Mouse (Mus musculus) intestine, embryonic 15.5 days (tissue): ENCODE data around the gene Wasf3. TPM values are rescaled to one million over a fixed set of nuclear protein-coding genes. Genes with fewer than 3 reads are reported as not detected.
A peak's percentile ranks its signal among the peaks of the same experiment; 100 is the strongest.

ENCODE experiments used
- ATAC-seq: fragments of 200-750 bp; cut with Nextera tagmentation; 2 replicates; pipeline ENCODE4 v1.8.0; 2017; ENCODE audit warnings: moderate TSS enrichment, moderate library complexity
- H3K27ac ChIP-seq: fragments of 300-500 bp; sonication (generic); 2 replicates; pipeline ENCODE4 v1.5.1; 2015; ENCODE audit warnings: mild to moderate bottlenecking, inconsistent platforms
- H3K27me3 ChIP-seq: fragments of 300-500 bp; sonication (generic); replicated peaks from 2 replicates; pipeline ENCODE4 v1.6.1; 2015; ENCODE audit warnings: inconsistent platforms
- H3K36me3 ChIP-seq: fragments of 300-500 bp; sonication (generic); 2 replicates; pipeline ENCODE4 v1.6.1; 2015; ENCODE audit warnings: inconsistent platforms
- H3K4me1 ChIP-seq: fragments of 300-500 bp; sonication (generic); replicated peaks from 2 replicates; pipeline ENCODE4 v1.6.1; 2015; ENCODE audit warnings: inconsistent platforms
- H3K4me2 ChIP-seq: fragments of 300-500 bp; sonication (generic); replicated peaks from 2 replicates; pipeline ENCODE4 v1.6.1; 2015; ENCODE audit warnings: mild to moderate bottlenecking, inconsistent platforms
- H3K4me3 ChIP-seq: fragments of 300-500 bp; sonication (generic); replicated peaks from 2 replicates; pipeline ENCODE4 v1.5.1; 2015; ENCODE audit warnings: inconsistent platforms
- H3K9ac ChIP-seq: fragments of 300-500 bp; sonication (generic); 2 replicates; pipeline ENCODE4 v1.6.1; 2015; ENCODE audit warnings: inconsistent platforms
- H3K9me3 ChIP-seq: fragments of 300-500 bp; sonication (generic); 2 replicates; pipeline ENCODE4 v1.6.1; 2016; ENCODE audit warnings: inconsistent platforms
- WGBS: fragments of 180-500 bp; shearing (Covaris S2); methylation state at CpG from one replicate; pipeline ENCODE4 v1.1.7; 2015; 5-methylcytosine and 5-hydroxymethylcytosine counted together
- polyA plus RNA-seq: library from polyadenylated mRNA; unstranded; fragments of >200 nt; fragmentation: Nextera tagmentation; extraction: Ambion mirVana; gene quantifications from 2 replicates; pipeline ENCODE4 v1.2.1, GENCODE M21; 2015

Wasf3 gene
- polyA plus RNA-seq, result 1.7 and 1.9 TPM in 2 replicates

- WGBS, result under 1% methylated on average over 60 of the region's 66 CpGs
- H3K36me3 ChIP-seq, result no peaks in the 10 kb centered on the region
- H3K27me3 ChIP-seq, result peaks cover 7% of the 10 kb centered on the region; the same call in 1 of the 2 replicates
- ATAC-seq, result peak; percentile 97
- peak within 1 kb of the TSS; percentile 90 for H3K4me2 ChIP-seq
- H3K4me1 ChIP-seq, result no peaks in the 10 kb centered on the region
- peak within 1 kb of the TSS; percentile 58 for H3K9ac ChIP-seq
- peak within 1 kb of the TSS; percentile 64 for H3K4me3 ChIP-seq
- no peaks in the 10 kb centered on the region for H3K9me3 ChIP-seq
- H3K27ac ChIP-seq, result no peak within 1 kb of the TSS
Measured at GRCm38 (mm10) chr5:146384935-146385591, at the start of gene Wasf3. Gene Wasf3, plus strand, starts transcription at chr5:146384985.

- Histone ChIP-seq H3K9ac (no peak overlapping the region), H3K27me3 (no peaks in the 10 kb centered on the region), H3K4me2 (no peak overlapping the region), H3K9me3 (no peaks in the 10 kb centered on the region), H3K36me3 (no peaks in the 10 kb centered on the region), H3K4me1 (no peaks in the 10 kb centered on the region), H3K27ac (no peak overlapping the region), H3K4me3 (no peak overlapping the region)
- ATAC-seq, result no peak
- WGBS, result 61% methylated on average over 9 of the region's 9 CpGs
Measured at GRCm38 (mm10) chr5:146338064-146338463, 46.7 kb upstream of the Wasf3 start.

DNA sequence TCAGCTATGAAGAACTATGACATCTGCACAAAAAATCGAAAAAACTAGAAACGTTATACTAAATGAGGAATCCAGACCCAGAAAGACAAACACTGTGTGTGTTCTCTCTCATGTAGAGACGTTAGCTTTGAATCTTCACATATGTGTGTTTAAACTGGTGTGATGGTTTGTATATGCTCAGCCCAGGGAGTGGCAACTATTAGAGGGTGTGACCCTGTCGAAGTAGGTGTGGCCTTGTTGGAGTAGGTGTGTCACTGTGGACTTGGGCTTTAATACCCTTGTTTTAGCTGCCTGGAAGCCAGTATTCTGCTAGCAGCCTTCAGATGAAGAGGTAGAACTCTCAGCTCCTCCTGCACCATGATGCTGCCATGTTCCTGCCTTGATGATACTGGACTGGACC is 44.7 kb upstream of the Wasf3 start:
- H3K36me3 ChIP-seq, result no peaks in the 10 kb centered on the region
- no peak overlapping the region for H3K27ac ChIP-seq
- no peaks in the 10 kb centered on the region for H3K9me3 ChIP-seq
- no peak overlapping the region for H3K4me3 ChIP-seq
- ATAC-seq, result no peak
- H3K4me1 ChIP-seq, result no peaks in the 10 kb centered on the region
- H3K27me3 ChIP-seq, result no peaks in the 10 kb centered on the region
- H3K4me2 ChIP-seq, result no peak overlapping the region
- WGBS, result 72% methylated on average over 4 of the region's 4 CpGs
- no peak overlapping the region for H3K9ac ChIP-seq

GRCm38 (mm10) chr5:146344911-146345686 is 39.7 kb upstream of the Wasf3 start:
- Histone ChIP-seq H3K9me3 (no peaks in the 10 kb centered on the region), H3K9ac (no peak overlapping the region), H3K4me1 (no peaks in the 10 kb centered on the region), H3K4me2 (no peak overlapping the region), H3K27ac (no peak overlapping the region), H3K36me3 (no peaks in the 10 kb centered on the region), H3K4me3 (no peak overlapping the region), H3K27me3 (no peaks in the 10 kb centered on the region)
- no peak for ATAC-seq
- WGBS, result 87% methylated on average over 12 of the region's 12 CpGs

DNA sequence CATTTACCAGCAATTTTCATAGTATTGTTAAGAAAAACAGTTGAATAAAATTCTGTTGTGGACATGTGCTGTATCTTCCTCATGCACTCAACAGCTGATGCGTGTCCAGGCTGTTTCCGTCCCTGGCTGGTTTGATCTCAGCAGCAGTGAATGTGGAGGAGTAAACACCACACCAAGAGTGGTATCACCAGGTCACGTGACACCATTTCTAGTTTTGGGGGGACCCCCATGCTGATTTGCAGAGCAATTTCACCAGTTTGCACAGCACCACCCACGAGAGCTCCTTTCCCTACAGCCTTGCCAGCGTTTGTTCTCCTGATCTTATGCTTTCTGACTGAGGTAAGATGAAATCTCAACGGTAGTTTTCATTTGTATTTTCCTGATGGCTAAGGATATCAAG is 37.7 kb upstream of the Wasf3 start:
- Histone ChIP-seq H3K36me3 (no peaks in the 10 kb centered on the region), H3K27ac (no peak overlapping the region), H3K4me2 (no peak overlapping the region), H3K9ac (no peak overlapping the region), H3K9me3 (no peaks in the 10 kb centered on the region), H3K4me1 (no peaks in the 10 kb centered on the region), H3K27me3 (no peaks in the 10 kb centered on the region), H3K4me3 (no peak overlapping the region)
- no peak for ATAC-seq
- WGBS, result 70% methylated on average over 6 of the region's 6 CpGs

DNA sequence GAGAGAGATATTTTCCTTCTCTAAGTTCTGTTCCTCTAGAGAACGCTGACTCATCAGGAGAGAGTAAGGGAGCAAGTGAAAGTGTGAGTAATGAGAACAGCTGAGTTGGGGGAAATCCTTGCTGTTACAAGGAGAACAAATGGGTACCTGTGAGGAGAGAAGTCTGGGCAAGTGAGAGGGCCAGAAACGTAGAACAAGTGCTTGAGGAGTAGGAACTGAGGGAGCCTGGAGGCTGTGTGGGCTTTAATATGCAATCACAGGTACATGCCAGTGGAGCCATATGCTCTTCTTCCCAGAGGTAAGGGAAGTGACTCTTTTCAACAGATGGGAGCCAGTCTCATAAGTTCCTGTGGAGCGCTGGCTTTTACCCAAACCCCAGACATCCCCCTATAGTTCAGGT is 35.6 kb upstream of the Wasf3 start:
- Histone ChIP-seq H3K4me1 (no peaks in the 10 kb centered on the region), H3K9me3 (no peaks in the 10 kb centered on the region), H3K27ac (no peak overlapping the region), H3K36me3 (no peaks in the 10 kb centered on the region), H3K27me3 (no peaks in the 10 kb centered on the region), H3K9ac (no peak overlapping the region), H3K4me2 (no peak overlapping the region), H3K4me3 (no peak overlapping the region)
- no peak for ATAC-seq
- WGBS, result 74% methylated on average over 3 of the region's 3 CpGs

- no peak for ATAC-seq
Measured at GRCm38 (mm10) chr5:146350784-146351183, 34.0 kb upstream of the Wasf3 start.

DNA sequence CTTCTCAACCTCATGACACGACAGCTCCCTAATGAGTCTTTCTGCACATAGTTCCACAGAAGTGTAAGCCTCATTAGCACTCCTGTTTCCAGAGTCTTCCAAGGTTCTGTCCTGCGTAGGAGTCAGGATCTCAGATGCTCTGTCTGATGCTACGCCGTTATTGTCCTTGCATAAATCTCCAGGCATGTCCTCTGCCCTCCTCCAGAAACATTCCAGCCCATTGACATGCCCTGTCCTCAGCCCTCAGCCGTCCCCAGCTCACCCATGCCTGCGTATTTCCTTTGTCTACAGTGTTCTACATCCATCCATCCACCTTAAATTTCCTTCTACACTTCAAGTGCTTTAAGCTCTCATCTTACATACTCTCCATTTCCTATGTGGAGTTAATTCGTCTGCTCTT is 32.8 kb upstream of the Wasf3 start:
- WGBS, result 87% methylated on average over 7 of the region's 7 CpGs
- no peak overlapping the region for H3K4me2 ChIP-seq
- no peaks in the 10 kb centered on the region for H3K4me1 ChIP-seq
- no peak overlapping the region for H3K27ac ChIP-seq
- H3K27me3 ChIP-seq, result no peaks in the 10 kb centered on the region
- no peak overlapping the region for H3K9ac ChIP-seq
- no peaks in the 10 kb centered on the region for H3K36me3 ChIP-seq
- H3K4me3 ChIP-seq, result no peak overlapping the region
- no peak for ATAC-seq
- H3K9me3 ChIP-seq, result no peaks in the 10 kb centered on the region

More at GRCm38 (mm10) chr5:146350784-146351183, 34.0 kb upstream of the Wasf3 start:
- H3K27ac ChIP-seq, result no peak overlapping the region
- no peaks in the 10 kb centered on the region for H3K9me3 ChIP-seq
- H3K4me1 ChIP-seq, result no peaks in the 10 kb centered on the region
- H3K4me3 ChIP-seq, result no peak overlapping the region
- no peaks in the 10 kb centered on the region for H3K36me3 ChIP-seq
- no peak overlapping the region for H3K9ac ChIP-seq
- H3K4me2 ChIP-seq, result no peak overlapping the region
- 76% methylated on average over 11 of the region's 11 CpGs for WGBS
- no peaks in the 10 kb centered on the region for H3K27me3 ChIP-seq

DNA sequence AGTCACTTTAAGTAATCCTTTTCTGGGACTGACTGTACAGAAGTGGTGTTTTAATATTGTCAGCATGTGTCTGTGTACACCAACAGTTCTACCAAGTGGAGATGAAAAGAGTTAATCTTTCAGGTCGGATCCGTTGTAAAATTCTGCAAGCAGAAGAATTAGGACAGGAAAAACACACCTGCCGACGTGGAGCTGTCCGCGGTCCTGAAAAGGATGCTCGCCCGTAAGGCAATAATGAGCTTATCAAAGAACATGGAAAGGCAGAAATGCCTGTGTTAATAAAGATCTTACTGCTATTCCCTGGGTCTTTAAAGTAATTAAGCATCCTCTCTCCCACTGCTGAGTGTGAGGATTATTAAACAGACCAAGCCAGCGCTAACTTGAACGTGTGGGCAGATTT is 24.4 kb upstream of the Wasf3 start:
- no peak overlapping the region for H3K9ac ChIP-seq
- H3K4me2 ChIP-seq, result no peak overlapping the region
- no peak overlapping the region for H3K27ac ChIP-seq
- no peaks in the 10 kb centered on the region for H3K4me1 ChIP-seq
- no peaks in the 10 kb centered on the region for H3K9me3 ChIP-seq
- 26% methylated on average over 10 of the region's 10 CpGs for WGBS
- no peak for ATAC-seq
- no peak overlapping the region for H3K4me3 ChIP-seq
- H3K36me3 ChIP-seq, result no peaks in the 10 kb centered on the region
- H3K27me3 ChIP-seq, result no peaks in the 10 kb centered on the region

DNA sequence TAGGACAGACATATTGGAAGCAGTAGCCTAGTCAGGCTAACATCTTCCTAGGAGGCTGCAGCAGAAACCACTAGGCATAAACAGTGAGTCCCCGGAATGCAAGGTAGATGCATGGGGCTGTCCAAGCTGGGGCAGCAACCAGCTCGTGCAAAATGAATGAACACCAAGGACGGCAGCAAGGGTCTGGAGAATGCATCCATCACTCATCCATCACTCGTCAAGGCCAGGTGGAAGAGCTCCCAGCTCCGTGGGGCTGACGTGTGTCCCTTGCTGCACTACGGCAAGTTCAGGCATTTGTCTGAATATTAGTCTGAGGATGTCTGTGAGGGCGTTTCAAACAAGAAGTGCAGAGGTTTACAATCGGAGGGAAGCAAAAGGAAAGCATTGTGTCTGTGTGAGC is 22.1 kb upstream of the Wasf3 start:
- Histone ChIP-seq H3K27ac (no peak overlapping the region), H3K4me2 (no peak overlapping the region), H3K4me1 (no peaks in the 10 kb centered on the region), H3K9ac (no peak overlapping the region), H3K4me3 (no peak overlapping the region), H3K36me3 (no peaks in the 10 kb centered on the region), H3K9me3 (no peaks in the 10 kb centered on the region), H3K27me3 (no peaks in the 10 kb centered on the region)
- ATAC-seq, result no peak
- WGBS, result 83% methylated on average over 9 of the region's 9 CpGs

DNA sequence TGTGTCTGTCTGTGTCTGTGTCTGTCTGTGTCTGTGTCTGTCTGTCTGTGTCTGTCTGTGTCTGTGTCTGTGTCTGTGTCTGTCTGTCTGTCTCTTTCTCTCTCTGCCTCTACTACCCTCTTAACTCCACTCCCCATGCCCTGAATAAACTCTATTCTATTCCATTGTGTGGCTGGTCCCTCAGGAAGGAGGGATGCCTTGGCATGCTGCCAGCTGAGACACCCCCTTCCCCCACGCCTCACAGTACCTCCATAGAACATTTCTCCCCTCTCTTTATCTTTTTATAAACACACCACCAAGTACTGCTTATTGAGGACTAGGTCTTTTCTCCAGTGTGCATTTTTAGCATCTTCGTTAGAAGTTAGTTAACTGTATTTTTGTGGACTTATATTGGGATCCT is 16.4 kb upstream of the Wasf3 start:
- no peak overlapping the region for H3K4me2 ChIP-seq
- no peak for ATAC-seq
- no peak overlapping the region for H3K9ac ChIP-seq
- WGBS, result 65% methylated on average over 2 of the region's 2 CpGs
- no peak overlapping the region for H3K4me3 ChIP-seq
- H3K27me3 ChIP-seq, result no peaks in the 10 kb centered on the region
- no peaks in the 10 kb centered on the region for H3K4me1 ChIP-seq
- no peaks in the 10 kb centered on the region for H3K9me3 ChIP-seq
- no peaks in the 10 kb centered on the region for H3K36me3 ChIP-seq
- H3K27ac ChIP-seq, result no peak overlapping the region

- Histone ChIP-seq H3K36me3 (no peaks in the 10 kb centered on the region), H3K27me3 (no peaks in the 10 kb centered on the region), H3K27ac (no peak overlapping the region), H3K4me2 (no peak overlapping the region), H3K4me1 (no peaks in the 10 kb centered on the region), H3K9ac (no peak overlapping the region), H3K9me3 (no peaks in the 10 kb centered on the region), H3K4me3 (no peak overlapping the region)
- 84% methylated on average over 13 of the region's 13 CpGs for WGBS
- ATAC-seq, result no peak
Measured at GRCm38 (mm10) chr5:146368971-146369370, 15.8 kb upstream of the Wasf3 start.

DNA sequence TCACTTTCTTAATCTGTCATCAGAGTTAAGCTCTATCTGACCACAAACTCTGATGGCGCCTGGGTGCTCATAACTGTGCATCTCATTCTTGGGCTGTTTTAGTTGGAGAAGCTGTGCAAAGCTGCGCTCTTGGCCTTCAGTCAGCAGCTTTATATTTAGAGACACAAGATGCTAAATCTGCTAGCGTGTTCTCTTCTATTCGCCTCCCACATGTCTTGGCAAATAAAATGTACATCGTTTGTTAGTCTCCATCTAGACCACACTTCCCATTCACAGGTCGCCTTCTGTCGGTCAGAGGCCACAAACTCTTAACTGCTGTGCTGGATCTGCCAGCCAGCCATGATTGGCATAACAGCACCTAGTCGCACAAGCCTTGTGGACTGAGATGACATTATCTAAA is 14.0 kb upstream of the Wasf3 start:
- H3K4me2 ChIP-seq, result no peak overlapping the region
- ATAC-seq, result no peak
- H3K9me3 ChIP-seq, result no peaks in the 10 kb centered on the region
- no peak overlapping the region for H3K27ac ChIP-seq
- H3K9ac ChIP-seq, result no peak overlapping the region
- no peaks in the 10 kb centered on the region for H3K27me3 ChIP-seq
- no peaks in the 10 kb centered on the region for H3K36me3 ChIP-seq
- no peak overlapping the region for H3K4me3 ChIP-seq
- no peaks in the 10 kb centered on the region for H3K4me1 ChIP-seq
- WGBS, result 89% methylated on average over 8 of the region's 8 CpGs
